Mouse (Mus musculus): Measurements from ENCODE around the gene Gpr19. TPM values are rescaled to one million over a fixed set of nuclear protein-coding genes. Genes with fewer than 3 reads are reported as not detected.

Gene Gpr19
- total RNA-seq, 2 experiments from 2014 or later = 27.5 to 28.0 TPM

DNA sequence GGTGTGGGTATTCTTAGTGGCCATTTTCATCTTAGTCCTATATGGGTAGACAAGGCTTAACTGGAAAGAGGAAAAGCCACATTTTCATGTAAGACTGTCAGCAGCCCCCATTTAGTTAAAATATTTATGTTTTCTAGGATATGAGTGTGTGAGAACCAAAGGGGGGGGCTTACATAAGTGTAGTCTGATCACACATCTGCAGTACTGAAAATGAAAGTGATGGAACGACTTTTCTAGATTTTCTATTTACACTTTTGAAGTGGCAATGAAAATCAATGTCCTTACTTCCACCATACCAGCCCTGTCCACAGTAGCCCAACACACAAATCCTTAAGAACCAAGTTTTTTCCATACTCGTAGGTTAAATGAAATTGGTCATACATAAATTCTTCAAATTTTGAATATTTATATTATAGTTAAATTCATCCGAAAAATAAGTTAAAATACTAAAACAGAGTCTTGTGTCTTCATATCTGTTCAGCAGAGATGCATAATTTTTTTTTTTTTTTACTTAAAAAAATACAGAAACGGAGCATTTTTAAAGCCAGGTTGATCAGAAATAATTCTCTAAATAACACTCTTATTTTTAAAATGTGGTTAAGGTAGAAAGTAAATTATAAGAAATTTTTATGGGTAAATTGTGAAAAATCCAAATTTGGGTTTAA is 27.4 kb upstream of the Gpr19 start:
- intact Hi-C loops (cut with DNase I) = no loop called here

DNA sequence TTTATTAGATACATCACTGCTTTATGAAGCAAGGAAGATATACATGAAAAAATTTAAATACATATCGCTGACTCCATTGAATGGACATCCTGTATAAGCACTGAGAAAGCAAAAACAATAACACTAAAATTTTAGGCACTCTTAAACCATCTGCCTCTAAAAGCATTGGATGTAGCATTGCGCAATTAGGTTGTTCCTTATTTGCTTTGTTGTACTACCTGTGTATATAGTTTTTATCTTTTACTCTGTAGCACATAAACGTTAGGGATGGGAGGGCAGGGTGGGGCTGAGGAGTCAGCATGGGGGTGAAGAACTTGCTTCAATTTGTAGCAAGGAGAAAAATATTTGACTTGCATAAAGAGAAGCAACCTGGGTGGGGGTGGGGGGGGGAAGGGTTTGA is 25.9 kb upstream of the Gpr19 start:
- intact Hi-C loops (cut with DNase I) = loop anchor here (5.0 kb wide), 1 partner anchor 37 kb away; no protein-coding TSS in a partner anchor

More for the DNA sequence above, 27.4 kb upstream of the Gpr19 start:
- no peak for DNase-seq (ENCODE audit: low spot score in 2 of 2)

DNA sequence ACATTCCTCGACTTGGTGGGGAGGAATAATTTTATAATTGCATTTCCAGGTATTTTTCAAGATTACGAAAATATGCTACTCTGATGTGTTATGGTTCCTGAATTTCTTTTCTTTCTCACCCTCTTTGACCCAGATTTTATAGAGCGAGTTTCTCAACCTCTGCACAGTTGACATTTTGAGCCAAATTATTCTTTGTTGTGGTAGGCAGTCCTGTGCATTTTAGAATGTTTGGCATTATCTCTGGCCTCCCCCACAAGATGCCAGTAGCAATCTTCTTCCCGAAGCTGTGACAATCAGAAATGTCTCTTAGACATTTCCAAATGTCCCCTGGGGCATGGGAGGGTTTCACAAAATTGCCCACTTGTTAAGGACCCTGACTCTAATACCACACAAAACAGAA is 25.3 kb upstream of the Gpr19 start:
- intact Hi-C loops (cut with DNase I) = loop anchor here (5.0 kb wide), 1 partner anchor 36 kb away; no protein-coding TSS in a partner anchor
- no peak for DNase-seq (ENCODE audit: low spot score in 2 of 2)

More for the DNA sequence above, 25.9 kb upstream of the Gpr19 start:
- DNase-seq (ENCODE audit: low spot score in 2 of 2) = no peak

DNA sequence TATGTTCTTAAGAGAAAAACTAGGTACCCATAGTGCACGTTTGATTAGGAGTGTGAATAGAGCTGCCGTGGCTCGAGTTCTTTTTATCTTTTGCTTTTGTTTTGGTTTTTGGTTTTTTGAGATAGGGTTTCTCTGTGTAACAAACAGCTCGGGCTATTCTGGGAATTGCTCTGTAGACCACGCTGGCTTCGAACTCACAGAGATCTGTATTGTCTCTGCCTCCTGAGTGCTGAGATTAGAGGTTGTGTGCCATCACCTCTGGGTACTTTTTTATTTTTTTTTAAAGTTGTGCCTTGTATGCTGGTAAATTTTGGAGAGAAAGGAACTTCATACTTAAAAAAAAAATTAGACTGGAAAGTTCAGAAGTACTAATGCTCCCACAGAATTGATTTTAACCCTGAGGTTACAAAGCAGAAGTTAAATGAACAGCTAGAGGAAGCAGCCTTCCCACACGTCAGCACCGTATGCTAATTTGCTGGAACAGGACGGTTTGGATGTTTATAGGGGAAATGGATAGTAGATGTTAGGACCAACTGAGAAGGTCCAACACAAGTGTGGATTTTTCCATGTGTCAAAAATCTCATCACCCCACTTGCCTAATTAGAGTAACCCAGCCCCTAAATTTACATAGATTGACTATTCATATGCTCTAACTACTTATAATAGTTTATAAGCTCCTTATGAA is 24.3 kb upstream of the Gpr19 start:
- intact Hi-C loops (cut with DNase I) = loop anchor here (5.0 kb wide), 1 partner anchor 35 kb away; no protein-coding TSS in a partner anchor
- no peak for DNase-seq (ENCODE audit: low spot score in 2 of 2)

DNA sequence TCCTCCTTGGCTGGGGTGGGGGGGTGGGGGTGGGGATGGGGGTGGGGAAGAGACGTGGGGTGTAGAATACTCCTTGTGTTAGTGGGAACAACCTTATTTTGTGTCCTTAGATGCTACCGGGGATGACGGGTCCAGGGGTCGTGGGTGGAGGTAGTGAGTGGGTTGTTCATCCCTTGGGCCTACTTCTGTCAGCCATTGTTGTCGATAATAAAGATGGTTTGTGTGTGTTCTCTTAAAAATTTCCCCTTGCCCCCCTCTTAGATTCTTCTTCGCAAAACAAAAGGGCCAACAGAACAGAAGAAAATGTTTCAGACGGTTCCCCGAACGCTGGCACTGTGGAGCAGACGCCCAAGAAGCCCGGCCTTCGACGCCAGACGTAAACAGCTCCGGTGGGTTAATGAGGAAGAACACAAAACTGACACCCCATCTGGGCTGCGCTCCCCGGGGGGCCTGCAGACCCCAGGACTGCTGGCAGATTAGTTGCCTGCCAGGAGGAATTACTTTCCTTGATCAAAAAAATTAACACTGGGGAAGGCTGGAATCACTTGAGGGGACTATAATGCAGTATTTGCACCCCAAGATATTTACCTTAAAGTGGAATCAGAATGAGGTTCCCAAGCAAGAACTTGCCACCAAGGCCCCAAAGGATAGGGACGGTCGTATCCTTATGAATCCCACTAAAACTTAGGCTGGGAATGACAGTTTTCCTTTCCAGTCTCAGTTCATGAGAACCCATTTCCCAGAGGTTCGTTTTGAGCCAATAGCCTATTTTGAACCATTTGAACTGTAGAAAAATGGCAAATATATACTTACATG is 23.5 kb upstream of the Gpr19 start:
- intact Hi-C loops (cut with DNase I) = loop anchor here (5.0 kb wide), 1 partner anchor 35 kb away; no protein-coding TSS in a partner anchor
- DNase-seq (ENCODE audit: low spot score in 2 of 2) = no peak

DNA sequence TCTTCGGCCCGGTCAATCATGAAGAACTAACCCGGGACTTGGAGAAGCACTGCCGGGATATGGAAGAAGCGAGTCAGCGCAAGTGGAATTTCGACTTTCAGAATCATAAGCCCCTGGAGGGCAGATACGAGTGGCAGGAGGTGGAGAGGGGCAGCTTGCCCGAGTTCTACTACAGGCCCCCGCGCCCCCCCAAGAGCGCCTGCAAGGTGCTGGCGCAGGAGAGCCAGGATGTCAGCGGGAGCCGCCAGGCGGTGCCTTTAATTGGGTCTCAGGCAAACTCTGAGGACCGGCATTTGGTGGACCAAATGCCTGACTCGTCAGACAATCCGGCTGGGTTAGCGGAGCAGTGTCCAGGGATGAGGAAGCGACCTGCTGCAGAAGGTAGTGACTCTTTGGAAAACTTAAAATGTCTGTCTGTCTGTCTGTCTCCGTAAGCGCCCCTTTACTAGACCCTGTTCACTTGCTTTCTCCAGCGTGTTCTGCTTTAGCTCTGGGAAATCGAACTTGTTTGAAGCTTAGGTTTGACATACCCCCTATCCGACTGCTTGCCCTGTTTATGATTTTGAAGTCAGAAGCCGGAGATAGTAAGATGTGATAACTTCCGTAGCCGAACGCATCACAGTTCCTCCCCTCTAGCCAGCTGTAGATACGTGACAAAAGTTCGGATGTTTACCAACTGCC is 22.8 kb upstream of the Gpr19 start:
- intact Hi-C loops (cut with DNase I) = loop anchor here (5.0 kb wide), 1 partner anchor 34 kb away; no protein-coding TSS in a partner anchor
- DNase-seq (ENCODE audit: low spot score in 2 of 2) = peak in 1 of 2 experiments; percentile 46

DNA sequence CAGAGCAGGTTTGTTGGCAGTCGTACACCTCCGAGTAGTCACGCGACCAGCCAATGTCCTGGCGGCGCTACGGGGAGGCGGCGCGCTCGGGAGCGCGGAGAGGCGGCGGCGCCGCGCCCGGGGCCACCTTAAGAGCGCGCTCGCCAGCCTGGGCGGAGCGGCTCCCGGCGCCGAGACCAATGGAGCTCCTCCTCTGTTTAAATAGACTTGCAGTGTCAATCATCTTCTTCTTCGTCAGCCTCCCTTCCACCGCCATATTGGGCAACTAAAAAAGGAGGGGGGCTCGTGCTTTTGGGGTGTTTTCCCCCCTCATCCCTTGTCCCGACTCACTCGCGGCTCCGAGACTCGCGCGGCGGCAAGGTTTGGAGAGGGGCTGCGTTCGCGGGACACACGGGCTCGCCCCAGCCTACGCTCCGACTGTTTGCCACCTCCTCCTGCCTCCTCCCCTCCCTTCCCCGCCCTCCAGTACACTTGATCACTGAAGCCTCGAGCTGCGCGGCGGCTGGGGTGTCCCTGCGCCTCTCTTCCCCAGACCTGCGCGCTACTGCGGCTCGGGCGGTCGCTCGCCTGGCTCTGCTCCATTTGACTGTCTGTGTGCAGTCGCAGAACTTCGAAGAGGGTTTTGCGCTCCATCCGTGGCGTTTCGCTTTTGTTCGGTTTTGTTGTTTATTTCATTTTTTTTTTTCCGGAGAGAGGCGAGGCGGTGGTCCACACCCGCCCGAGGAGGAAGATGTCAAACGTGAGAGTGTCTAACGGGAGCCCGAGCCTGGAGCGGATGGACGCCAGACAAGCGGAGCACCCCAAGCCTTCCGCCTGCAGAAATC is 22.0 kb upstream of the Gpr19 start, which contains the start of gene Cdkn1b:
TSS of gene Cdkn1b (plus strand) at position 212 of the 824 bp plus-strand sequence.
- DNase-seq (ENCODE audit: low spot score in 2 of 2) = peak; percentile 90 to 93
- intact Hi-C loops (cut with DNase I) = loop anchor here (5.0 kb wide), 1 partner anchor 33 kb away; no protein-coding TSS in a partner anchor

DNA sequence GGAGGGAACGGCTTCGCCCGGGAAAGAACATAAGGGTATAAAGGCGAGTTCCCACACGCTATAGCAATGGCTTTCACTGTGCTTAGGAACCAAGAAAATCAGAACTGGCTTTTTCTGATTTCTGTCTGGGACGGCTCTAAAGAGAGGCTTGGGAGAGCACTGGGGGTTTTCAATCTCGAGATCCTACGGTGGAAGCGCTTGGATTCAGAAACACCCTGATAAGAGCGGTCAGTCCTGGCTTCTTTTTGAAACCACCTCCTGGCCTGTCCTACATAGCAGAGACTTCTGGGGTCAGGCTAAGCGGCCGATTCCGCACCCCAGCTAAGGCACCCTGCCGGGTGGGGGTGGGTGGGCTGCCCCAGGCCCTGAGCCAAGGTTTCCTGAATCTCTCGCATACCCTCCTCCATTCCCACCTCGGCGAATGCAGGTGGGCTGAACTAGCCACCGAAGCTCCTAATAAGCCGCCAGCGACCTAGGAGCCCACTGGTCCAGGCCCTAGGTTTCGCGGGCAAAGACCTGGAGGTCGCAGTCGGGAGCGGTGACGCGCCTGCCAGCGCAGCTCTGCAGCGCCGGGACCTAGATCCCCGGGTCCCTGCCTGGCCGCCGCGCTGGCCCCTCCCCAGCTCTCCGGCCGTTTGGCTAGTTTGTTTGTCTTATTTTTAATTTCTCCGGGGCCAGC is 21.3 kb upstream of the Gpr19 start:
- no peak for DNase-seq (ENCODE audit: low spot score in 2 of 2)
- intact Hi-C loops (cut with DNase I) = loop anchor here (5.0 kb wide), 1 partner anchor 32 kb away; no protein-coding TSS in a partner anchor

DNA sequence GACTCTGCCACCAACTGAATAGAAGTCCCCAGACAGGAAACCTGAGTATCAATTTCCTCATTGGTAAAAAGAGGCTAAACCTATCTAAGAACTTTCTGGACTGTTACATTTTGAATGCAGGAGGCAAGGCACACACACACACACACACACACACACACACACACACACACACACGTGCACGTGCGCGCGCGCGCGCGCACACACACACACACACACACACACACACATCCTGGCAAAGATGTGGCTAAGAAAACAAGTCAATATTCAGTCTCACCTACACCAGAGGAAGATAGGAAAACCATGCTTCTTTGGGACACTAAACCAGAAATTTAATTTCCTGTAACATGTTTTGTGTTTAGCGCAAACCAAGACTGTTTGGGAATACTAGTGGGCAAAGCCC is 20.4 kb upstream of the Gpr19 start:
- intact Hi-C loops (cut with DNase I) = no loop called here
- DNase-seq (ENCODE audit: low spot score in 2 of 2) = no peak

DNA sequence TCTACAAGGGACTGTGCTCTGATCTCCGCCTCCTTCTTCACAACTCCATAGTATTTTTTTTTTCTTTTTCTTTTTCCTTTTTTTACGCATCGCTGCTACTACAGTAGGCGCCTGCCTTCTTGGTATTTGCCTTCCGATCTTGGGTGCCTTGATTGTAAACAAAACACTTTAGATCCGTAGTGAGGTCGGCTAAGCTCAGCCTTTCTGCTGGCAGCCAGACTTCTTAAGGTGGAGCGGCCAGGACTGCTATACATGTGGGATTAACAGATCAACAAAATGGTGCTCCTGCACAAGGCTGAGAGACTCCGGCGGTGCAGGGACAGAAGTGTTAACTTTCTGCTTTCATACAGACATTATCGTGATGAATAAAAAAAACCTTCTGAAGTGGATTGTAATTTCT is 18.7 kb upstream of the Gpr19 start:
- intact Hi-C loops (cut with DNase I) = loop anchor here (2.0 kb wide), 1 partner anchor 18 kb away; the partner anchor contains the start of gene Gpr19
- DNase-seq (ENCODE audit: low spot score in 2 of 2) = peak in 1 of 2 experiments; percentile 36

DNA sequence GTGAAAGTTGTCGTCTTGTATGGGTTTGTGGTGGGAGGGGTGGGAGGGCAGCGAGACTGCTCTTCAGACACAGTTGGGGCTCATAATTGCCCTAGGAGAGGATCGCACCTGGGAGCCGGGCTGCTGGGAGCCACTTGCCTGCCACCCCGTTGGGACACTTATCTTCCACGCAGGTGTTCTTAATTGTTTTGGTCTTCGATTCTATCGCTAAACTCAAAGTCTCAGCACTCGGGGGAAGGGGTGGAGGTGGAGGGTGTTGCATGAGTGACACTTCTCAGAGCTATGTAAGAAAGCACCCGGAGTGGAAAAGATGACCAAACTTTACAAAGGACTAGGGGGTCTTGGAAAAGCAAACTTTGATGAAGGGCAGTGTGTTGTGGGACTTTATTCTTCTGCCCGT is 18.3 kb upstream of the Gpr19 start:
- DNase-seq (ENCODE audit: low spot score in 2 of 2) = no peak
- intact Hi-C loops (cut with DNase I) = loop anchor here (2.0 kb wide), 1 partner anchor 18 kb away; the partner anchor contains the start of gene Gpr19

DNA sequence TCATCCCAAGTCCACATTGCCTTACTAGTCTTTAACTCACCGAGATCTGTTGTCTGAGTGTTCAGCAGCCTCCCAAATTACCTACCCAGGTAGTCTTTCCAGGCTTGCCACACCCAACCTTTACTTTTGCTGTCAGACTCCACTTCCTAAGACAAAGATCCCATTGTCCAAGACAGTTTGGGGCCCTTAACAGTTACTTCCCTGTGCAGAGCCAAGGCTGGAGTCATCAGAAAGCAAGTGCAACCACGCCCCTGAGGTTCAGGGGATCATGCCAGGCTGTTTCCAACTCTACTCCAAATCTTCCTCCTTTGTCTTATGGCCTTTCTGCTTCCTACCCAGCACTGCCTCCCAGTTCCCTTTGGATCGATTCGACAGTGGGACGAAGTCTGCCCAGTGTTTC is 16.1 kb upstream of the Gpr19 start:
- intact Hi-C loops (cut with DNase I) = no loop called here
- DNase-seq (ENCODE audit: low spot score in 2 of 2) = no peak

DNA sequence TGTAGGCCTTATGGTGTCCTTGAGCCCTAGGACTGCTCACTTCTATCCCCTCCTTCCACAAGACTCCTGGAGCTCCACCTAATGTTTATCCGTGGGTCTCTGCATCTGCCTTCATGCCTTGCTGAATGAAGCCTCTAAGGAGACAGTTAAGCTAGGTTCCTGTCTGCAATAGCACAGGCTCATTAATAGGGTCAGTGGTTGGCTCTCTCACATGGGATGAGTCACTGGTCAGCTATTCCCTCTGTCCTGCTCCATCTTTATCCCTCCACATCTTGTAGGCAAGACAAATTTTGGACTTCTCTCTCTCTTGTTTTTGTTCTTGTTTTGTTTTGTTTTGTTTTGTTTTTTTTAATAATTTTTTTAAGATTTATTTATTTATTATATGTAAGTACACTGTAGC is 7.4 kb upstream of the Gpr19 start:
- intact Hi-C loops (cut with DNase I) = no loop called here
- no peak for DNase-seq (ENCODE audit: low spot score in 2 of 2)

DNA sequence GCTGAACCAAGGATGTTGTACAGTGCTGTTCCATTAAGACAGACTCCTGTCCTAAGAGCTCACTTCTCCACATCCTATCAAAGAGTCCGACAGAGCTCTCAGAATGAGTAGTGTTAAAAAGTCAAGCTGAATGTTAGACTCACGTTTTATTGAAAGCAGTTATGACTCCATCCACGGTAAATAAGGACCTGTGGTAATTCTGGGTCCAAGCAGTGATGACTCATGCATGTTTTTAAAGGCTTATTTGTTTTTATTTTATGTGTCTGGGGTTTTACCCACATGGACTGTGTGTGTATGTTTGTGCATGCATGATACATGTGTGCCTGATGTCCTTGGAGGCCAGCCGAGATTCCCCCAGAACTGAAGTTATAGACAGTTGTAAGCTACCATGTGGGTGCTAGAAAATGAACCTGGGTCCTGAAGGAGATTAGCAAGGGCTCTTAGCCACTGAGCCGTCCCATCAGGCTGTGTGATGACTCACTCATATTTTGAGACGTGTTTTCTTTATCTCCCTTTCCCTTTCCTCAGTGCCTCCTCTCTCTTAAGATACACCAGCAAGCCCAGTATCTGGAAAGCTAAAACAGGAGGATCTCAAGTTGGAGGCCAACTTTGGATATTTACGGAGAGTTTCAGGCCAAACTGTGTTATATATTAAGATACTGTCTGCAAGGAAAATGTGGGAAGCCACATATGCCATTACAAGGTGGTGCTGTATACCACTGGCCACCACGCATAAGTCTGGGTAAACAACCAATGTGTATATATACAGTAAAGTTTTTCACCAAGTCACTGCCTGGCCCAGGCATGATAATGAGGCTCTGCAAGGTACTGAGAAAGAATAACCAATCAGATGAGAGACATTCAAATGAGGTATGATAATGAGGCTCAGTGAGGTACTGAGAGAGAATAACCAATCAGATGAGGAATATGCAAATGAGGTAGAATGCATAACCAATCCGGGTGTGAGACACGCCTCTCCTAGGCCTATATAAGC is 5.8 kb upstream of the Gpr19 start:
- DNase-seq (ENCODE audit: low spot score in 2 of 2) = no peak
- intact Hi-C loops (cut with DNase I) = no loop called here

DNA sequence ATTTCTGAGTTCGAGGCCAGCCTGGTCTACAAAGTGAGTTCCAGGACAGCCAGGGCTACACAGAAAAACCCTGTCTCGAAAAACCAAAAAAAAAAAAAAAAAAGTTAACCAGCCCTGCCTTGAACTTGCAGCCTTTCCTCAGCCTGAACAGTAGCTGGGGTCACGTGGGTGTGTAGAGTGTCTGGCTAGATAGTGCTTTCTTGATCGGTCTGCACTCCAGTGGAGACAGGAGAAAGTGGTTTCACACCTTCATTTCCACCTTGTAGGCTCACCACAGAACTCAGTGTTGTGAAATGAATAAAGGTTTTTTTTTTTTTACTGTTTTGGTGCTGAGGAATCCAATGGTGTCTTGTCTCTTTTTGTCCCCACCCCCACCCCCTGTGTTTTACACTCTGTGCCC is 5.0 kb upstream of the Gpr19 start:
- DNase-seq (ENCODE audit: low spot score in 2 of 2) = no peak
- intact Hi-C loops (cut with DNase I) = no loop called here

DNA sequence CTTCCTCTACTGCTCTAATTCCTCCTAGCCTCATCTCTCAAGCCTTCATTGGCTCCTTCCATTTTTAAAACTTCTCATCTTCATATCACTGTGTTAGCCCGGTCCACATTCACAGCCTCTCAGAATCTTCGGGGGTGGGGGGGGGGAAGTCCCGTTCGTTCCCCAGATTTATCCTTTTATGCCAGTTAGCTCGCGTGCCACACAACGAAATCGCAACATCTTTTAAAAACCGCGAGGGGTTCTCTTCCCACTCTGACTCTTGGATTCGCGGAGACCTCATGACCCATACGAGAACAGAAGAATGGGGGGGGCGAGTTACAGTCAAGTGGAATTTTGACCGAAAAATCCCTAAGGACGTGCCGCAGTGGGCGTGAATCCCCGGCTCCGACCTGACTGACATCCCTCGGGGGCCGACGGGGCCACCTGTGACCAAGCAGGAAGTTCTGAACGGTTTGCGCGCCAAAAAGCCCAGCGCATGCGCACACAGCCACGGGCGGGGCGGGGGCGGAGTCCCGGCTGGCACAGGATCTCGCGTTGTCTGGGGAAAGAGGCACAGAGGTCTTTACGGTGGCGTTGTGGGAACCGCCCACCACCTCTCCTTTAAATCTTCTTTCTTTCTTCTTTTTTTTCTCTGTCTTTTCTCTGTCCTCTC is 809 bp downstream of the Gpr19 start:
- peak; percentile 94 to 95 for DNase-seq (ENCODE audit: low spot score in 2 of 2)
- intact Hi-C loops (cut with DNase I) = loop anchor here (2.0 kb wide), 1 partner anchor 19 kb away; no protein-coding TSS in a partner anchor
